In the genomic region with DNA sequence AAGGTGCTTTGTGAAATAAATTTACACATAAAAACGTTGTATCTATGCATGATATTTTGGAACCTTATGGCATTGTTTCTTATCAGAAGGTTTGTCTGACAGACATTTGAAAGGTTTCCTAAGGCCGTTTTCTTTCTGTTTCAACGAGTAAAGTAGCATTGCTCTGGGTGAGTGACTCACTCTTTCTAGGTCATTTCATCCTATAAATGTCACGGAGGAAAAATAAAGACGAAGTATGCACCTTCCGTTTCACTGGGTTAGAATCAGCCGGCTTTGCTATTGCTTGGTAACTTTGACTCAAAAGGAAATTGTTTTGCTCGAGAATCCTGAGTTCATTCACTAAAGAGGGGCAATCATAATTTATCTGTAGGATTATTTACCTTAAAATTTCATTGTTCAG, we compare ENCODE assay signal across 26 mouse cellular contexts.
DNase-seq lines count a peak whose midpoint lies in the region; ATAC-seq lines count a peak whose summit lies in the region.
"Had no signal": no experiment of that assay in that cellular context is flagged by ENCODE, and none has a peak within 500 bp of the region (broad histone marks: within the 10 kb centered on the region; RNA-seq: fewer than 3 reads in every experiment).

No protein-coding gene starts in this region.

- no peaks in the 10 kb centered on the region for H3K36me3 ChIP-seq in midbrain, embryonic 11.5 days (ENCODE audit: control insufficient read depth, insufficient read depth, low read length)
- H3K36me3 ChIP-seq: forebrain, embryonic 10.5 days; heart, embryonic 10.5 days; heart, embryonic 13.5 days had no signal

- H3K4me1 ChIP-seq in midbrain, embryonic 11.5 days (ENCODE audit: control insufficient read depth, insufficient read depth, low read length): no peaks in the 10 kb centered on the region
- H3K4me1 ChIP-seq: forebrain, embryonic 10.5 days; forebrain, embryonic 13.5 days; heart, embryonic 10.5 days; heart, embryonic 13.5 days had no signal

- no peaks in the 10 kb centered on the region for H3K27me3 ChIP-seq in midbrain, embryonic 11.5 days (ENCODE audit: control insufficient read depth, insufficient read depth, low read length)
- H3K27me3 ChIP-seq: forebrain, embryonic 13.5 days; heart, embryonic 13.5 days had no signal

- 62% methylated on average over 8 of the region's 8 CpGs for WGBS in midbrain, embryonic 11.5 days

- no peaks in the 10 kb centered on the region for H3K9me3 ChIP-seq in midbrain, embryonic 11.5 days (ENCODE audit: control insufficient read depth, low read length)
- H3K9me3 ChIP-seq: forebrain, embryonic 10.5 days; forebrain, embryonic 13.5 days; heart, embryonic 10.5 days; heart, embryonic 13.5 days had no signal

- no peak for DNase-seq in cerebellum, postnatal 36 days
- DNase-seq in embryo, embryonic 11 days: peak; percentile 2
- DNase-seq in embryo, embryonic 9.5 days (ENCODE audit: extremely low spot score): no peak
- peak; percentile 54 for DNase-seq in brain, adult 2 months (ENCODE audit: low read depth, low spot score)
- peak; percentile 30 for DNase-seq in retina, postnatal 1 day
- no peak for DNase-seq in urinary bladder, postnatal 36 days (ENCODE audit: low spot score in 2 of 2)
- no peak for DNase-seq in midbrain, embryonic 11.5 days (ENCODE audit: low spot score, missing footprints)
- DNase-seq: adrenal gland, adult 8-10 months; cerebellum, adult 18-20 months; cerebellum, adult 9-11 months; cerebellum, postnatal 25 days; gastrocnemius, postnatal 10 days; gastrocnemius, postnatal 36 days; heart, adult 2 months; heart, postnatal 14 days; heart, postnatal 4 days; kidney, adult 8-10 months had no signal

- no peak overlapping the region for H3K27ac ChIP-seq in midbrain, embryonic 11.5 days (ENCODE audit: low read depth, low read length)
- H3K27ac ChIP-seq: forebrain, embryonic 10.5 days; forebrain, embryonic 13.5 days; heart, adult 2 months; heart, embryonic 10.5 days; heart, embryonic 13.5 days; hindbrain, embryonic 14.5 days; hindbrain, postnatal 0 days had no signal

- no peak overlapping the region for H3K4me2 ChIP-seq in midbrain, embryonic 11.5 days
- H3K4me2 ChIP-seq: forebrain, embryonic 13.5 days; heart, embryonic 13.5 days; hindbrain, embryonic 14.5 days had no signal

- no peak overlapping the region for H3K9ac ChIP-seq in midbrain, embryonic 11.5 days (ENCODE audit: low read length)
- H3K9ac ChIP-seq: forebrain, embryonic 13.5 days; heart, embryonic 13.5 days; hindbrain, embryonic 14.5 days had no signal

- peak; percentile 64 for ATAC-seq in cerebellum, adult (ENCODE audit: insufficient number of reproducible peaks, low FRiP score, low TSS enrichment)
- ATAC-seq in midbrain, embryonic 11.5 days (ENCODE audit: low FRiP score): no peak
- ATAC-seq: forebrain, embryonic 13.5 days; forebrain, embryonic 16.5 days; hindbrain, postnatal 0 days; intestine, postnatal 0 days had no signal

- no peak overlapping the region for H3K4me3 ChIP-seq in midbrain, embryonic 11.5 days (ENCODE audit: low read depth, low read length)
- H3K4me3 ChIP-seq: forebrain, embryonic 10.5 days; forebrain, embryonic 13.5 days; heart, adult 2 months; heart, embryonic 10.5 days; heart, embryonic 13.5 days had no signal

Comparison
In these comparisons a context has a peak if more than half of its experiments do, and no peak if none do; other contexts are left out.
1. DNase-seq: peak in embryo, embryonic 11 days (single experiment), brain, adult 2 months (single experiment) and retina, postnatal 1 day (single experiment); none in cerebellum, postnatal 36 days (0 of 2), embryo, embryonic 9.5 days (single experiment), urinary bladder, postnatal 36 days (0 of 2) and midbrain, embryonic 11.5 days (single experiment).